Mouse (Mus musculus): ENCODE measurements around the gene Limch1. TPM values are rescaled to one million over a fixed set of nuclear protein-coding genes. Genes with fewer than 3 reads are reported as not detected.

Gene Limch1
- total RNA-seq, 2 experiments from 2014 or later = not detected

- no peak for ATAC-seq (replicated peaks; ENCODE audit: poor library complexity)
These were observed 266.4 kb downstream of the Limch1 start for GRCm38 (mm10) chr5:67011985-67012384.

GRCm38 (mm10) chr5:67013926-67014325, 268.3 kb downstream of the Limch1 start:
- no peak for ATAC-seq (replicated peaks; ENCODE audit: poor library complexity)

- ATAC-seq (replicated peaks; ENCODE audit: poor library complexity) = peak; percentile 80
These were observed 270.8 kb downstream of the Limch1 start for GRCm38 (mm10) chr5:67016450-67016849.

- ATAC-seq (replicated peaks; ENCODE audit: poor library complexity) = 0 out of 2 replicates have a peak, but pooled peaks have one; percentile 31
These were observed 278.9 kb downstream of the Limch1 start for GRCm38 (mm10) chr5:67024459-67025050.

GRCm38 (mm10) chr5:67025095-67025494, 279.5 kb downstream of the Limch1 start:
- ATAC-seq (replicated peaks; ENCODE audit: poor library complexity) = no peak

- no peak for ATAC-seq (replicated peaks; ENCODE audit: poor library complexity)
These were observed 280.0 kb downstream of the Limch1 start for GRCm38 (mm10) chr5:67025581-67025980.

- ATAC-seq (replicated peaks; ENCODE audit: poor library complexity) = no peak; the same call in 1 of the 2 replicates
These were observed 283.2 kb downstream of the Limch1 start for GRCm38 (mm10) chr5:67028786-67029185.

- ATAC-seq (replicated peaks; ENCODE audit: poor library complexity) = no peak
These were observed 284.3 kb downstream of the Limch1 start for GRCm38 (mm10) chr5:67029946-67030345.

GRCm38 (mm10) chr5:67032601-67033000, 287.0 kb downstream of the Limch1 start:
- no peak for ATAC-seq (replicated peaks; ENCODE audit: poor library complexity)

- no peak for ATAC-seq (replicated peaks; ENCODE audit: poor library complexity)
These were observed 298.3 kb downstream of the Limch1 start for GRCm38 (mm10) chr5:67043932-67044331.

GRCm38 (mm10) chr5:67048003-67048402, 302.4 kb downstream of the Limch1 start:
- peak; percentile 81 for ATAC-seq (replicated peaks; ENCODE audit: poor library complexity)

GRCm38 (mm10) chr5:67057803-67058202, 312.2 kb downstream of the Limch1 start:
- no peak for ATAC-seq (replicated peaks; ENCODE audit: poor library complexity)

- ATAC-seq (replicated peaks; ENCODE audit: poor library complexity) = peak; percentile 34
These were observed 314.9 kb downstream of the Limch1 start for GRCm38 (mm10) chr5:67060519-67060918.

- ATAC-seq (replicated peaks; ENCODE audit: poor library complexity) = peak; percentile 34; the same call in 1 of the 2 replicates
These were observed 318.0 kb downstream of the Limch1 start for GRCm38 (mm10) chr5:67063596-67063995.

- ATAC-seq (replicated peaks; ENCODE audit: poor library complexity) = no peak
These were observed 337.5 kb downstream of the Limch1 start for GRCm38 (mm10) chr5:67083117-67083516.

- peak; percentile 71; the same call in 1 of the 2 replicates for ATAC-seq (replicated peaks; ENCODE audit: poor library complexity)
These were observed 345.2 kb downstream of the Limch1 start for GRCm38 (mm10) chr5:67090856-67091255.

GRCm38 (mm10) chr5:67091766-67092165, 346.1 kb downstream of the Limch1 start:
- no peak for ATAC-seq (replicated peaks; ENCODE audit: poor library complexity)

- no peak for ATAC-seq (replicated peaks; ENCODE audit: poor library complexity)
These were observed 348.4 kb downstream of the Limch1 start for GRCm38 (mm10) chr5:67093991-67094390.

- ATAC-seq (replicated peaks; ENCODE audit: poor library complexity) = no peak
These were observed 349.5 kb downstream of the Limch1 start for GRCm38 (mm10) chr5:67095153-67095552.

- no peak for ATAC-seq (replicated peaks; ENCODE audit: poor library complexity)
These were observed 350.2 kb downstream of the Limch1 start for GRCm38 (mm10) chr5:67095651-67096377.

GRCm38 (mm10) chr5:67096378-67096771, 350.7 kb downstream of the Limch1 start:
- ATAC-seq (replicated peaks; ENCODE audit: poor library complexity) = no peak
